Mouse (Mus musculus) megakaryocyte, embryonic 14.5 days (primary cell): ENCODE measurements around the gene Rab10.

Source experiments
- FLI1 ChIP-seq: IDR thresholded peaks from 2 replicates; pipeline ENCODE4 v1.6.1; 2012; ENCODE audit warnings: low read length, inconsistent platforms, mixed read lengths
- GATA1 ChIP-seq: IDR thresholded peaks from 3 replicates; pipeline ENCODE4 v1.6.1; 2012; ENCODE audit warnings: mixed read lengths, low read length, inconsistent platforms, borderline replicate concordance

- TF ChIP-seq GATA1 (no peak), FLI1 (no peak)
Measured at GRCm38 (mm10) chr12:3305238-3305637, 4.5 kb downstream of the Rab10 start.
